Mouse (Mus musculus): Measurements from ENCODE around the gene Tnfrsf9. TPM values are rescaled to one million over a fixed set of nuclear protein-coding genes. Genes with fewer than 3 reads are reported as not detected.
"Not testable (repeated sequence)": the region's sequence is repeated elsewhere in the genome, so short reads cannot be mapped to it uniquely, and the experiment has no call there.

Gene Tnfrsf9
- polyA plus RNA-seq, 1 experiment from 2014 or later: 0.49 TPM

DNA sequence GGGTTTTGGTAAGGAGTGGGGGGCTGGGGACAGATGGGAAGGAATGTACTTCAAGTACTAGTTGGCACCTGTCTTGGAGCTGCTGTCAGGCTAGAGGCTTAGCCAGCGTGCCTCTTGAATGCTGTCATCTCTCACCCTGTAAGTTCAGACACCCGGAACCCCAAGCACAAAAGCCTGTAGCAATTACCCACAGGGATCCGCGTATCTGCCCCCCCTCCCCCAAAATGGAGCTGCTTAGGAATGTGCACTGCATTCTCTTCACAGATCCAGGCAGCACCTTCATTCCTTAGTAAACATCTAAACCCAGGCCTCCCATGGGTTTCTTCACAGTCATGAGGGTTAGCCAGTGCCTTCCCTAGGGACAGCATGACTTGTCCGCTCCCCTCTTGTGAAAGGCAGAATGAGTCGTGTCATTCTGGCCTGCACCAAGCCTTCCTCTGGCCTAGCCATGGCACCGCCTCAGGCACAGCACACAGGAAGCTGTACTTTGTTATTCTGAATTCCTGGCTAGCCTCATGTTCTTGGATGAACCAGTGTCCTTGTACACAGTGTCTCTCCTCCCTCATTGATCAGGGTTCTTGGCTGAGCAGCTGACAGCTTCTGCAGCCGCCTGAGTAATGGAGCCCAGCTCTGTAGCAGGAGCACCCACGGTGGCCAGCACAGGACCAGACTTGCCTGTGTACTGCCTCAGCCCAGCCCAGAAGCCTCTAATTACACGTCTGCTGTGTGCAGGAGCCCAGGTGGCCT lies 42.8 kb upstream of the Tnfrsf9 start:
- peak; percentile 79 for ATAC-seq (ENCODE audit: low read depth)
- H3K36me3 ChIP-seq (ENCODE audit: control insufficient read depth, insufficient read depth, low read length): peaks cover 12% of the 10 kb centered on the region
- peak overlapping the region; percentile 84 for H3K27ac ChIP-seq (ENCODE audit: low read length)
- H3K4me2 ChIP-seq (ENCODE audit: low read depth, low read length): no peak overlapping the region
- H3K4me3 ChIP-seq (ENCODE audit: low read length): no peak overlapping the region
- peak overlapping the region; percentile 49 for H3K9ac ChIP-seq (ENCODE audit: low read length)
- no peaks in the 10 kb centered on the region for H3K27me3 ChIP-seq (ENCODE audit: control insufficient read depth, insufficient read depth, low read depth, low read length)
- peaks cover 40% of the 10 kb centered on the region for H3K4me1 ChIP-seq (replicated peaks; ENCODE audit: control insufficient read depth, insufficient read depth, low read length)
- H3K9me3 ChIP-seq (ENCODE audit: control insufficient read depth, low read length): no peaks in the 10 kb centered on the region
- 27% methylated on average over 10 of the region's 10 CpGs for WGBS

DNA sequence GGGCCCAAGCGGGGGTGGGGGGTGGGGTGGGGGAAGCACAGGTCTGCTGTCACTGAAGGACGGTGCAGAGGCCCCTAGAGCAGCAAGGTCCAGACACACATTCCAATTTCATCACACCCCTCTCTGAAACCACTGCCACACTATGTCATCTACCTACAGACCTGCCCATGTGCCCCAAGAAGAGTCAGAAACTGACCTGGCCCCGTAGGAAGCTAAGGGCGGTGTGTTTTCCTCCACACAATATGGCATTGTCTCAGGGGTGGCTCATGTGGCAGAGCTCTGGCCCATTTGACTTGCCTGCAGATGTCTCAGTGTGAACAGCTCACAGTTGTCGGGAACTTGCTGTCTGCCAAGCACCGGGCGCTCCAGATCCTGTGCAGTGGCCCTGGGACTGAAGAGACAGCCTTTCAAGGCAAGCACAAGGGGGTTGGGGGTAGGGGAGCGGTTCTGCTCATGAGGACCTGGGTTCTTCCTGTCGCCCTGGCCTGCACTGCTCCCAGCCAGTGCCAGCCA lies 42.2 kb upstream of the Tnfrsf9 start:
- Histone ChIP-seq H3K9ac (ENCODE audit: low read length) (peak overlapping the region; percentile 49), H3K4me3 (ENCODE audit: low read length) (no peak overlapping the region), H3K4me2 (ENCODE audit: low read depth, low read length) (no peak overlapping the region), H3K27me3 (ENCODE audit: control insufficient read depth, insufficient read depth, low read depth, low read length) (no peaks in the 10 kb centered on the region), H3K9me3 (ENCODE audit: control insufficient read depth, low read length) (no peaks in the 10 kb centered on the region), H3K4me1 (replicated peaks; ENCODE audit: control insufficient read depth, insufficient read depth, low read length) (peaks cover 40% of the 10 kb centered on the region), H3K36me3 (ENCODE audit: control insufficient read depth, insufficient read depth, low read length) (peaks cover 7% of the 10 kb centered on the region), H3K27ac (ENCODE audit: low read length) (peak overlapping the region; percentile 84)
- WGBS: 30% methylated on average over 9 of the region's 9 CpGs
- peak; percentile 17 for ATAC-seq (ENCODE audit: low read depth)

DNA sequence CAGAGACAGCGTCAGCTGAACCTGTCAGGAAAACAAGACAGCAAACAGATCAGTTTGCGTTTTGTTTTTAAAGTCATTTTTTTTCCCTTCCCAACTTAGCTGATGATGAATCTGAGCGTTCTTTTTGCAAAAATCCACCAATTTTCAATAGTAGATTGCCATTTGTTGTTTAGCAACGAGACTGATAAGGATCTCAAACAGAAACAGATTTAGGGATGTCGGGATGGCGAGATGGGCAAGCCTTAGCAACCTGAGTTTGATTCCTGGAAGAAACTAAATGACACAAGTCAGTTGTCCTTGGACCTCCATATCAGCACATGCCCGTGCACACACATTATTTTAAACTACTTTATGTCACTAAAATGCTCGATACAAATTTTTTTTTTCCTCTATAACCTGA lies 41.7 kb upstream of the Tnfrsf9 start:
- no peak overlapping the region for H3K4me2 ChIP-seq (ENCODE audit: low read depth, low read length)
- peak overlapping the region; percentile 84 for H3K27ac ChIP-seq (ENCODE audit: low read length)
- peaks cover 40% of the 10 kb centered on the region for H3K4me1 ChIP-seq (replicated peaks; ENCODE audit: control insufficient read depth, insufficient read depth, low read length)
- peak overlapping the region; percentile 49; the same call in 1 of the 2 replicates for H3K9ac ChIP-seq (ENCODE audit: low read length)
- H3K27me3 ChIP-seq (ENCODE audit: control insufficient read depth, insufficient read depth, low read depth, low read length): no peaks in the 10 kb centered on the region
- ATAC-seq (ENCODE audit: low read depth): no peak
- 60% methylated on average over 8 of the region's 8 CpGs for WGBS
- H3K9me3 ChIP-seq (ENCODE audit: control insufficient read depth, low read length): no peaks in the 10 kb centered on the region
- H3K36me3 ChIP-seq (ENCODE audit: control insufficient read depth, insufficient read depth, low read length): peaks cover 3% of the 10 kb centered on the region
- no peak overlapping the region for H3K4me3 ChIP-seq (ENCODE audit: low read length)

DNA sequence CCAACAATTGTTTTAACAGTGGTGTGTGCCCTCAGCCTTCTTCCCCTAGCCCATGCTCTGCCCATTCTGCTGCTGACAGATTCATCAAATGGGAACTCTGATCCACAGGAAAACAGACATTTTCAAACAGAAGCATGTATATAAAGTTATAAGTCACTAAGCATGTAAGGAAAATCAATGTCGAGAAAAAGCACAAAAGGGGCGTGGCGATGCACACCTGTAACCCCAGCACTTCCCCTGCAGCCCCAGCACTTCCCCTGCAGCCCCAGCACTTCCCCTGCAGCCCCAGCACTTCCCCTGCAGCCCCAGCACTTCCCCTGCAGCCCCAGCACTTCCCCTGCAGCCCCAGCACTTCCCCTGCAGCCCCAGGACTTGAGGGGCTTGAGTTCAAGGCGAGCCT lies 39.9 kb upstream of the Tnfrsf9 start:
- Histone ChIP-seq H3K9me3 (ENCODE audit: control insufficient read depth, low read length) (peaks cover 14% of the 10 kb centered on the region), H3K4me1 (replicated peaks; ENCODE audit: control insufficient read depth, insufficient read depth, low read length) (peaks cover 29% of the 10 kb centered on the region)
- not testable (repeated sequence) for H3K4me3 ChIP-seq (ENCODE audit: low read length); H3K9ac ChIP-seq (ENCODE audit: low read length); H3K36me3 ChIP-seq (ENCODE audit: control insufficient read depth, insufficient read depth, low read length); H3K27ac ChIP-seq (ENCODE audit: low read length); H3K27me3 ChIP-seq (ENCODE audit: control insufficient read depth, insufficient read depth, low read depth, low read length); ATAC-seq (ENCODE audit: low read depth); H3K4me2 ChIP-seq (ENCODE audit: low read depth, low read length)
- 63% methylated on average over 4 of the region's 4 CpGs for WGBS

DNA sequence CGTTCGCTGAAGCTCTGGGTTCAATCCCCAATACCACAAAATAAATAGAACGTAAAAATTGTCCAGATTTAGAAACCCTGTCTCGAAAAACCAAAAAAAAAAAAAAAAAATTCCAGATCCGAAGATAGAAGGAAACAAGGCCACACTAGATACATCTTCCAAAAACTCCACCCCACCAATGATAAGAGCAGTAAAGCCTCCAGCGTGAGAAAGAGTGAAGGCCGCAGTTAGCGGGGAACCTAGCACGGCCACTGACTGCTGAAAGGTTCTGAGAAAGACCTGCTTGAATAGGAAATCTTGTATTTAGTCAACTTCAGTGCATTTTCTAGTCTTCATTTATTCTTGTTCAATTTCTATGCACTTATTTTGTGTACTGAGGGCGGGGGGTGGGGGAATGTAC lies 39.0 kb upstream of the Tnfrsf9 start:
- WGBS: 74% methylated on average over 10 of the region's 10 CpGs

DNA sequence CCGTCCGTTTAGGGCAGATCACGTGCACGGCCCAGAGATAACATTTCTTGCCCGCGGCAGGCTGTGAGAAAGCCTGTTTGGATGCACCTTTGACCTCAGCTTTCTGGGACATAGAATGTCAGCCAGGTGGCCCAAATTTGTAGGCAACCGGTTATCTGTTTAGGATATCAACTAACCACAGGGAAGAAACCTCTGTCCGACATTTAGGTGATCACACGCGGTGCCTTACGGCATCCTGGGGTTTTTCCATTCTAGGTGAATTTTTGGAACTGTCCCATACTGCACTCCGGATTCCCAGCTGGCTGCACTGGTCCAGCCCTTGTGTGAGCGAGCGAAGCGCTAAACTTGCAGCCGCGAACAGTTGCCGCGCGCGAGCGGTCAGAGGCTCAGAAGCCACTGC lies 34.7 kb upstream of the Tnfrsf9 start:
- 92% methylated on average over 22 of the region's 22 CpGs for WGBS
- H3K4me2 ChIP-seq (ENCODE audit: low read depth, low read length): no peak overlapping the region
- no peak overlapping the region for H3K4me3 ChIP-seq (ENCODE audit: low read length)
- no peak overlapping the region for H3K27ac ChIP-seq (ENCODE audit: low read length)
- no peaks in the 10 kb centered on the region for H3K4me1 ChIP-seq (replicated peaks; ENCODE audit: control insufficient read depth, insufficient read depth, low read length)
- no peak for ATAC-seq (ENCODE audit: low read depth)
- no peaks in the 10 kb centered on the region for H3K27me3 ChIP-seq (ENCODE audit: control insufficient read depth, insufficient read depth, low read depth, low read length)
- no peaks in the 10 kb centered on the region for H3K36me3 ChIP-seq (ENCODE audit: control insufficient read depth, insufficient read depth, low read length)
- H3K9ac ChIP-seq (ENCODE audit: low read length): no peak overlapping the region
- peaks cover 25% of the 10 kb centered on the region for H3K9me3 ChIP-seq (ENCODE audit: control insufficient read depth, low read length)

More for the DNA sequence above, 39.0 kb upstream of the Tnfrsf9 start:
- H3K9me3 ChIP-seq (ENCODE audit: control insufficient read depth, low read length): peaks cover 23% of the 10 kb centered on the region
- H3K27ac ChIP-seq (ENCODE audit: low read length): no peak overlapping the region
- no peak overlapping the region for H3K4me3 ChIP-seq (ENCODE audit: low read length)
- no peak overlapping the region for H3K4me2 ChIP-seq (ENCODE audit: low read depth, low read length)
- no peak overlapping the region for H3K9ac ChIP-seq (ENCODE audit: low read length)
- no peaks in the 10 kb centered on the region for H3K36me3 ChIP-seq (ENCODE audit: control insufficient read depth, insufficient read depth, low read length)
- no peak for ATAC-seq (ENCODE audit: low read depth)
- no peaks in the 10 kb centered on the region for H3K27me3 ChIP-seq (ENCODE audit: control insufficient read depth, insufficient read depth, low read depth, low read length)
- peaks cover 20% of the 10 kb centered on the region for H3K4me1 ChIP-seq (replicated peaks; ENCODE audit: control insufficient read depth, insufficient read depth, low read length)

DNA sequence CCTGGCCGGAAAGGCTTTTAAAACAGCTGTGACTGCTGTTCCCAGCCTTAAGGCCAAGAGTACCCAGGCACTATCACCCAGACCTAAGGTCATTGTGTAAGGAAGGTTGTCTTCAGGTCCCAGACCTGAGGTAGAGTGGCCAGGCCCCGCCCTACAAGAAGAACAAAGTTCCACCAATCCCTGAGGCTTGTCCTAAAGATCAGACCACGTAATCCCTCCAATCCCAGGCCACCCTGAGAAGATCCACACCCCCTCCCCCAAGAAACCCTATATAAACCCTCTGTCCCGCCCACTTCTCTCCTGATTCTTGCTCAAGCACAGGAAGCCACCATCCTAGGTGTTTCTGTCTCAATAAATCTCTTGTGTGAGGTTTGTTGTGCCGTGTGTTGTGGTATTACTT lies 34.0 kb upstream of the Tnfrsf9 start:
- no peak overlapping the region for H3K27ac ChIP-seq (ENCODE audit: low read length)
- H3K4me1 ChIP-seq (replicated peaks; ENCODE audit: control insufficient read depth, insufficient read depth, low read length): no peaks in the 10 kb centered on the region
- H3K4me2 ChIP-seq (ENCODE audit: low read depth, low read length): no peak overlapping the region
- no peaks in the 10 kb centered on the region for H3K36me3 ChIP-seq (ENCODE audit: control insufficient read depth, insufficient read depth, low read length)
- H3K27me3 ChIP-seq (ENCODE audit: control insufficient read depth, insufficient read depth, low read depth, low read length): no peaks in the 10 kb centered on the region
- peaks cover 25% of the 10 kb centered on the region for H3K9me3 ChIP-seq (ENCODE audit: control insufficient read depth, low read length)
- 84% methylated on average over 5 of the region's 5 CpGs for WGBS
- no peak overlapping the region for H3K9ac ChIP-seq (ENCODE audit: low read length)
- ATAC-seq (ENCODE audit: low read depth): no peak
- H3K4me3 ChIP-seq (ENCODE audit: low read length): no peak overlapping the region

DNA sequence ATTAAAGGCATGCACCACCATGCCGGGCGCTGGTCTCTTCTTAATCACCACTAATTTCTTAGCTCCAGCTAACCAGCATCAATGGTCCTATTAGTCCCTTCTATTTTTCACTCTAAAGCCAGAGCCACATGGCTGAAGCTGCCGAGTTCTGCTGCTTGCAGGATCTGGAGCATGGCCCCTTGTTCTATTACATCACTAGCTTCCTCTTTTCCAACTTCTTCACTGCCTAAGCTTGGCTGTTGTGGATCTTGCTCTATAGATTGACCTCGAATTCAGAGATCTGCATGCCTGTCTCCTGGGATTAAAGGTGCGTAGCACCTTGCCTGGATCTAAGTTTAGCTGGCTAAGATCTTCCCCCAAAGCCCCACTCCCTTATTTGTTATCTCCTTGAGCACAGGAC lies 31.7 kb upstream of the Tnfrsf9 start:
- ATAC-seq (ENCODE audit: low read depth): no peak

DNA sequence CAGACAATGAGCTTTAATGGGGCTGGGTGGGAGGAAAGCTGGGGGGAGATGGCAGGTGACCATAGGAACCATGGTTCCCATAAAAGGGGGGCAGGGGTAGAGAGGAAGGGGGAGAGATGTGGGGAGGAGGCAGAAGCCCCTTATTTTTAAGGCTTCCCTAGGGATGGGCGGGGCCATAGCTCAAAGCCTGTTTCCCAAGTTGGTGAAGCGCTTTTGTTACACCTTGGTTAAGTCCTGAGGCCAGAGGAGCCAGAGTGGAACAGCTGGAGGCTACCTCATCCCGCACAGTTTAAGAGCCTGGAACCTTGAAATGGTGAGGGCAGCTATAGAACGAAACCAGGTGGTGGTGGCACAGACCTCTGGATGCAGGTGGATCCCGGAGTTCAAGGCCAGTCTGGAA lies 26.5 kb upstream of the Tnfrsf9 start:
- Histone ChIP-seq H3K4me1 (replicated peaks; ENCODE audit: control insufficient read depth, insufficient read depth, low read length) (peaks cover 20% of the 10 kb centered on the region), H3K27ac (ENCODE audit: low read length) (no peak overlapping the region), H3K4me2 (ENCODE audit: low read depth, low read length) (no peak overlapping the region), H3K9ac (ENCODE audit: low read length) (no peak overlapping the region), H3K9me3 (ENCODE audit: control insufficient read depth, low read length) (no peaks in the 10 kb centered on the region), H3K4me3 (ENCODE audit: low read length) (no peak overlapping the region), H3K36me3 (ENCODE audit: control insufficient read depth, insufficient read depth, low read length) (no peaks in the 10 kb centered on the region), H3K27me3 (ENCODE audit: control insufficient read depth, insufficient read depth, low read depth, low read length) (no peaks in the 10 kb centered on the region)
- no peak for ATAC-seq (ENCODE audit: low read depth)
- WGBS: 65% methylated on average over 5 of the region's 5 CpGs

More for the DNA sequence above, 31.7 kb upstream of the Tnfrsf9 start:
- H3K27ac ChIP-seq (ENCODE audit: low read length): no peak overlapping the region
- H3K4me1 ChIP-seq (replicated peaks; ENCODE audit: control insufficient read depth, insufficient read depth, low read length): no peaks in the 10 kb centered on the region
- no peaks in the 10 kb centered on the region for H3K27me3 ChIP-seq (ENCODE audit: control insufficient read depth, insufficient read depth, low read depth, low read length)
- no peak overlapping the region for H3K9ac ChIP-seq (ENCODE audit: low read length)
- WGBS: 80% methylated on average over 5 of the region's 5 CpGs
- peaks cover 25% of the 10 kb centered on the region for H3K9me3 ChIP-seq (ENCODE audit: control insufficient read depth, low read length)
- H3K4me2 ChIP-seq (ENCODE audit: low read depth, low read length): no peak overlapping the region
- H3K4me3 ChIP-seq (ENCODE audit: low read length): no peak overlapping the region
- H3K36me3 ChIP-seq (ENCODE audit: control insufficient read depth, insufficient read depth, low read length): no peaks in the 10 kb centered on the region
